In genomic region chr12:75478596-75478995, GRCm38 (mm10) we compare ENCODE assay signal across 19 mouse cellular contexts.
DNase-seq lines count a peak whose midpoint lies in the region; ATAC-seq and TF ChIP-seq lines count a peak whose summit lies in the region.
"Had no signal": no experiment of that assay in that cellular context is flagged by ENCODE, and none has a peak within 500 bp of the region (broad histone marks: within the 10 kb centered on the region; RNA-seq: fewer than 3 reads in every experiment).

No protein-coding gene starts in this region.

- H3K27ac ChIP-seq in layer of hippocampus, adult 2 months, result peak overlapping the region; percentile 19; the same call in 1 of the 2 replicates
- H3K27ac ChIP-seq: embryonic facial prominence, embryonic 12.5 days; forebrain, embryonic 13.5 days; heart, adult 2 months; hindbrain, embryonic 10.5 days; hindbrain, embryonic 14.5 days; intestine, embryonic 15.5 days had no signal

- peak; percentile 48 for ATAC-seq in frontal cortex, adult (ENCODE audit: low TSS enrichment)
- no peak for ATAC-seq in monocyte, adult 5-6 weeks (replicated peaks; ENCODE audit: insufficient number of reproducible peaks, low FRiP score, low TSS enrichment, poor library complexity, severe bottlenecking)
- ATAC-seq: forebrain, embryonic 13.5 days; intestine, embryonic 15.5 days had no signal

- H3K4me3 ChIP-seq in layer of hippocampus, adult 2 months, result no peak overlapping the region
- H3K4me3 ChIP-seq: embryonic facial prominence, embryonic 12.5 days; forebrain, embryonic 13.5 days; heart, adult 2 months; hindbrain, embryonic 10.5 days; intestine, embryonic 15.5 days had no signal

- TF ChIP-seq CTCF in layer of hippocampus, adult 2 months (conservative IDR thresholded peaks at IDR 0.05), result no peak

- no peak for DNase-seq in frontal cortex, postnatal 25 days (ENCODE audit: low spot score in 2 of 2)
- DNase-seq in layer of hippocampus, adult 2 months (ENCODE audit: low spot score in 2 of 2), result no peak
- DNase-seq in layer of hippocampus, postnatal 25 days (ENCODE audit: extremely low spot score in 1 of 2, low spot score in 1 of 2), result no peak
- DNase-seq in lung, postnatal 36 days, result peak; percentile 28
- no peak for DNase-seq in lung, postnatal 14 days
- DNase-seq: adrenal gland, adult 2 months; adrenal gland, postnatal 25 days; cerebellum, adult 8-10 months; cerebellum, postnatal 25 days; gastrocnemius, postnatal 10 days; heart, adult 2 months; heart, postnatal 14 days had no signal
